Mouse (Mus musculus) kidney, postnatal 4 days (tissue): ENCODE measurements at regions not wholly inside any gene's neighbourhood (a gene's known extent, or its start where the extent isn't known, plus 50 kb on each side); places are given as distances from the start of the nearest gene placed in this dataset.

Experiments
- DNase-seq, 2 experiments: peaks; one replicate each; pipeline ENCODE4 v3.0.0; 2021; ENCODE audit warnings: mixed read lengths in 2 of 2

GRCm38 (mm10) chr6:148539207-148539960 is 95.2 kb upstream of the Tmtc1 start:
- DNase-seq: no peak

- DNase-seq: no peak
Measured at GRCm38 (mm10) chr6:148534364-148534763, 90.2 kb upstream of the Tmtc1 start.

GRCm38 (mm10) chr6:148531068-148531467 is 86.9 kb upstream of the Tmtc1 start:
- DNase-seq: no peak

- DNase-seq: no peak
Measured at GRCm38 (mm10) chr6:148528611-148529010, 84.4 kb upstream of the Tmtc1 start.

GRCm38 (mm10) chr6:148522893-148523292 is 78.7 kb upstream of the Tmtc1 start:
- DNase-seq: no peak

GRCm38 (mm10) chr6:148517536-148518245 is 73.5 kb upstream of the Tmtc1 start:
- DNase-seq: no peak

GRCm38 (mm10) chr6:148516654-148517053 is 72.5 kb upstream of the Tmtc1 start:
- DNase-seq: no peak

- no peak for DNase-seq
Measured at GRCm38 (mm10) chr6:148515105-148515504, 70.9 kb upstream of the Tmtc1 start.

GRCm38 (mm10) chr6:148514645-148515044 is 70.5 kb upstream of the Tmtc1 start:
- DNase-seq: no peak

- DNase-seq: no peak
Measured at GRCm38 (mm10) chr6:148514124-148514523, 69.9 kb upstream of the Tmtc1 start.

GRCm38 (mm10) chr6:148513134-148513533 is 68.9 kb upstream of the Tmtc1 start:
- no peak for DNase-seq

- DNase-seq: no peak
Measured at GRCm38 (mm10) chr6:148505325-148505724, 61.1 kb upstream of the Tmtc1 start.

GRCm38 (mm10) chr6:148500251-148501179 is 56.3 kb upstream of the Tmtc1 start:
- no peak for DNase-seq
